ENCODE assay signal across 15 mouse cellular contexts in genomic region chr13:105250264-105250663, GRCm38 (mm10). TPM values are rescaled to one million over a fixed set of nuclear protein-coding genes. Genes with fewer than 3 reads are reported as not detected.
DNase-seq lines count a peak whose midpoint lies in the region; ATAC-seq lines count a peak whose summit lies in the region.
"Had no signal": no experiment of that assay in that cellular context is flagged by ENCODE, and none has a peak within 500 bp of the region (broad histone marks: within the 10 kb centered on the region; RNA-seq: fewer than 3 reads in every experiment).

No protein-coding gene starts in this region.

- ATAC-seq in heart, embryonic 13.5 days (ENCODE audit: extremely low read depth, insufficient number of reproducible peaks, low FRiP score, low TSS enrichment) = no peak
- ATAC-seq in hindbrain, embryonic 11.5 days (ENCODE audit: low FRiP score) = peak; percentile 55
- peak; percentile 66 for ATAC-seq in midbrain, embryonic 15.5 days (replicated peaks)

- peak overlapping the region; percentile 58 for H3K4me2 ChIP-seq in heart, embryonic 13.5 days
- H3K4me2 ChIP-seq in hindbrain, embryonic 11.5 days (replicated peaks; ENCODE audit: low read depth, low read length) = no peak overlapping the region; the same call in 1 of the 2 replicates
- peak overlapping the region; percentile 35 for H3K4me2 ChIP-seq in midbrain, embryonic 15.5 days
- H3K4me2 ChIP-seq: liver, embryonic 15.5 days had no signal

- H3K9ac ChIP-seq in heart, embryonic 13.5 days = no peak overlapping the region; the same call in 1 of the 2 replicates
- no peak overlapping the region for H3K9ac ChIP-seq in hindbrain, embryonic 11.5 days (ENCODE audit: low read depth, low read length)
- H3K9ac ChIP-seq in midbrain, embryonic 15.5 days = no peak overlapping the region
- H3K9ac ChIP-seq: liver, embryonic 15.5 days had no signal

- H3K36me3 ChIP-seq in heart, embryonic 13.5 days = no peaks in the 10 kb centered on the region
- H3K36me3 ChIP-seq in embryonic facial prominence, embryonic 10.5 days (replicated peaks) = no peaks in the 10 kb centered on the region
- H3K36me3 ChIP-seq in hindbrain, embryonic 11.5 days (ENCODE audit: control insufficient read depth, insufficient read depth, low read length) = no peaks in the 10 kb centered on the region
- H3K36me3 ChIP-seq in midbrain, embryonic 15.5 days (replicated peaks) = no peaks in the 10 kb centered on the region
- H3K36me3 ChIP-seq: G1E; liver, embryonic 15.5 days had no signal

- no peak for DNase-seq in heart, adult 8-10 months (ENCODE audit: low spot score)
- DNase-seq in embryonic facial prominence, embryonic 10.5 days (ENCODE audit: low spot score) = no peak
- DNase-seq in hindbrain, embryonic 11.5 days (ENCODE audit: low spot score) = peak; percentile 21
- no peak for DNase-seq in gastrocnemius, postnatal 14 days
- no peak for DNase-seq in lung, postnatal 4 days
- DNase-seq in frontal cortex, adult 2 months (ENCODE audit: extremely low spot score in 1 of 2, low spot score in 1 of 2) = no peak
- DNase-seq: B cell, adult 2 months; embryo, embryonic 11 days; kidney, adult 2 months; thymus, postnatal 36 days had no signal

- intact Hi-C loops in gastrocnemius, postnatal 14 days (cut with DNase I; ENCODE audit: low total_unique reads) = no loop called here

- 18% methylated on average over 9 of the region's 9 CpGs for WGBS in heart, embryonic 13.5 days
- WGBS in embryonic facial prominence, embryonic 10.5 days = 73% methylated on average over 9 of the region's 9 CpGs
- 63% methylated on average over 9 of the region's 9 CpGs for WGBS in hindbrain, embryonic 11.5 days
- WGBS in midbrain, embryonic 15.5 days = 37% methylated on average over 9 of the region's 9 CpGs

- peak overlapping the region; percentile 13; the same call in 1 of the 2 replicates for H3K4me3 ChIP-seq in heart, embryonic 13.5 days
- H3K4me3 ChIP-seq in embryonic facial prominence, embryonic 10.5 days = no peak overlapping the region
- no peak overlapping the region for H3K4me3 ChIP-seq in hindbrain, embryonic 11.5 days (ENCODE audit: low read depth, low read length)
- no peak overlapping the region for H3K4me3 ChIP-seq in midbrain, embryonic 15.5 days
- H3K4me3 ChIP-seq: liver, embryonic 15.5 days had no signal

- H3K9me3 ChIP-seq in heart, embryonic 13.5 days = no peaks in the 10 kb centered on the region
- H3K9me3 ChIP-seq in embryonic facial prominence, embryonic 10.5 days = no peaks in the 10 kb centered on the region
- no peaks in the 10 kb centered on the region for H3K9me3 ChIP-seq in hindbrain, embryonic 11.5 days (ENCODE audit: control insufficient read depth, low read length)
- no peaks in the 10 kb centered on the region for H3K9me3 ChIP-seq in midbrain, embryonic 15.5 days
- H3K9me3 ChIP-seq: G1E; liver, embryonic 15.5 days had no signal

- H3K4me1 ChIP-seq in heart, embryonic 13.5 days = peaks cover 17% of the 10 kb centered on the region
- H3K4me1 ChIP-seq in embryonic facial prominence, embryonic 10.5 days = peaks cover 5% of the 10 kb centered on the region; the same call in 1 of the 2 replicates
- H3K4me1 ChIP-seq in hindbrain, embryonic 11.5 days (replicated peaks; ENCODE audit: control insufficient read depth, insufficient read depth, low read length) = no peaks in the 10 kb centered on the region
- peaks cover 14% of the 10 kb centered on the region for H3K4me1 ChIP-seq in midbrain, embryonic 15.5 days
- H3K4me1 ChIP-seq: liver, embryonic 15.5 days had no signal

- H3K27me3 ChIP-seq in heart, embryonic 13.5 days (replicated peaks) = no peaks in the 10 kb centered on the region
- H3K27me3 ChIP-seq in embryonic facial prominence, embryonic 10.5 days (replicated peaks; ENCODE audit: low read depth, poor library complexity, severe bottlenecking) = no peaks in the 10 kb centered on the region
- H3K27me3 ChIP-seq in hindbrain, embryonic 11.5 days (ENCODE audit: control insufficient read depth, insufficient read depth, low read length) = no peaks in the 10 kb centered on the region
- no peaks in the 10 kb centered on the region for H3K27me3 ChIP-seq in midbrain, embryonic 15.5 days (replicated peaks)
- H3K27me3 ChIP-seq: liver, embryonic 15.5 days had no signal

- H3K27ac ChIP-seq in heart, embryonic 13.5 days (replicated peaks) = no peak overlapping the region
- 0 out of 2 replicates have a peak overlapping the region, but pooled peaks have one; percentile 40 for H3K27ac ChIP-seq in embryonic facial prominence, embryonic 10.5 days (replicated peaks)
- H3K27ac ChIP-seq in hindbrain, embryonic 11.5 days (ENCODE audit: low read depth, low read length) = peak overlapping the region; percentile 78
- H3K27ac ChIP-seq in midbrain, embryonic 15.5 days = peak overlapping the region; percentile 65
- H3K27ac ChIP-seq: liver, embryonic 15.5 days; macrophage had no signal

RNA-seq across cellular contexts. Expression of gene Rnf180, which starts 44.4 kb away (rescaled TPM):
- polyA plus RNA-seq in heart, embryonic 13.5 days (2015; fragmentation: Nextera tagmentation; extraction: Ambion mirVana) = 1.8 and 2.0 TPM in 2 replicates
- 1 to 10 TPM in 3 of 4 experiments, under 1 TPM in 1; 0.94 to 2.3 (median 1.5) TPM for total RNA-seq in heart, adult 8-10 months (2022)
- polyA plus RNA-seq in embryonic facial prominence, embryonic 10.5 days (2016; fragmentation: Nextera tagmentation; extraction: Ambion mirVana) = 5.8 and 7.0 TPM in 2 replicates
- polyA plus RNA-seq in hindbrain, embryonic 11.5 days (2014; fragmentation: Nextera tagmentation; extraction: Ambion mirVana) = 10.1 and 11.3 TPM in 2 replicates
- polyA plus RNA-seq in midbrain, embryonic 15.5 days (2015; fragmentation: Nextera tagmentation; extraction: Ambion mirVana) = 34.3 and 35.6 TPM in 2 replicates
- under 1 TPM; 0.49 to 0.75 TPM for total RNA-seq in gastrocnemius, postnatal 14 days (2021)
- polyA plus RNA-seq in frontal cortex, adult 2 months (2012; rRNA removed) = 18.5 and 18.9 TPM in 2 replicates
- polyA plus RNA-seq: G1E had no signal
